Mouse (Mus musculus): ENCODE data around the gene Olfr727.

Gene Olfr727

GRCm38 (mm10) chr14:50122886-50123285, at the start of gene Olfr727:
Gene Olfr727, plus strand, starts transcription at chr14:50123186.
- DNase-seq (ENCODE audit: low spot score in 2 of 2): no peak

GRCm38 (mm10) chr14:50090853-50091252, 32.1 kb upstream of the Olfr727 start, which contains the start of gene Olfr726:
Gene Olfr726, minus strand, starts transcription at chr14:50090953.
- no peak for DNase-seq (ENCODE audit: low spot score in 2 of 2)

- DNase-seq (ENCODE audit: low spot score in 2 of 2): no peak
Observed at GRCm38 (mm10) chr14:50142580-50142979, 19.6 kb downstream of the Olfr727 start, which contains the start of gene Olfr728. Gene Olfr728, minus strand, starts transcription at chr14:50142680.

GRCm38 (mm10) chr14:50152810-50153209, 29.8 kb downstream of the Olfr727 start, which contains the start of gene Olfr729:
Gene Olfr729, minus strand, starts transcription at chr14:50152910.
- DNase-seq (ENCODE audit: low spot score in 2 of 2): no peak
